Mouse (Mus musculus) kidney, embryonic 14.5 days (tissue): Measurements from ENCODE around the gene Padi4. TPM values are rescaled to one million over a fixed set of nuclear protein-coding genes. Genes with fewer than 3 reads are reported as not detected.
A peak's percentile ranks its signal among the peaks of the same experiment; 100 is the strongest.

Experiments used
- ATAC-seq: fragments of 200-750 bp; cut with Nextera tagmentation; 2 replicates; pipeline ENCODE4 v1.8.0; 2017; ENCODE audit warnings: moderate number of reproducible peaks, mild to moderate bottlenecking, moderate TSS enrichment, moderate library complexity; ENCODE audit not compliant: low FRiP score, low TSS enrichment
- H3K27ac ChIP-seq: fragments of 300-500 bp; sonication (generic); 2 replicates; pipeline ENCODE4 v1.5.1; 2014; ENCODE audit warnings: low read depth, mild to moderate bottlenecking, low read length, moderate library complexity, mixed read lengths
- H3K27me3 ChIP-seq: fragments of 300-500 bp; sonication (generic); 2 replicates; pipeline ENCODE4 v1.6.1; 2014; ENCODE audit warnings: mild to moderate bottlenecking, low read length; ENCODE audit not compliant: control insufficient read depth, insufficient read depth
- H3K36me3 ChIP-seq: fragments of 300-500 bp; sonication (generic); 2 replicates; pipeline ENCODE4 v1.6.1; 2014; ENCODE audit warnings: low read length, mixed read lengths; ENCODE audit not compliant: control insufficient read depth, insufficient read depth
- H3K4me1 ChIP-seq: fragments of 300-500 bp; sonication (generic); 2 replicates; pipeline ENCODE4 v1.6.1; 2014; ENCODE audit warnings: low read length, mixed read lengths; ENCODE audit not compliant: control insufficient read depth, insufficient read depth
- H3K4me2 ChIP-seq: fragments of 300-500 bp; sonication (generic); replicated peaks from 2 replicates; pipeline ENCODE4 v1.6.1; 2014; ENCODE audit warnings: low read depth, mild to moderate bottlenecking, low read length
- H3K4me3 ChIP-seq: fragments of 300-500 bp; sonication (generic); 2 replicates; pipeline ENCODE4 v1.5.1; 2014; ENCODE audit warnings: mild to moderate bottlenecking, low read length
- H3K9ac ChIP-seq: fragments of 300-500 bp; sonication (generic); 2 replicates; pipeline ENCODE4 v1.6.1; 2014; ENCODE audit warnings: low read depth, mild to moderate bottlenecking, low read length, moderate library complexity
- H3K9me3 ChIP-seq: fragments of 300-500 bp; sonication (generic); 2 replicates; pipeline ENCODE4 v1.6.1; 2016; ENCODE audit warnings: low read length; ENCODE audit not compliant: control insufficient read depth
- WGBS: fragments of 180-500 bp; shearing (Covaris S2); extraction: QIAGEN DNeasy Blood & Tissue Kit; methylation state at CpG from one replicate; pipeline ENCODE4 v1.1.7; 2014; 5-methylcytosine and 5-hydroxymethylcytosine counted together
- polyA plus RNA-seq: library from polyadenylated mRNA; unstranded; fragments of >200 nt; fragmentation: Nextera tagmentation; extraction: Ambion mirVana; gene quantifications from 2 replicates; pipeline ENCODE4 v1.2.1, GENCODE M21; 2014

Gene Padi4
- polyA plus RNA-seq, 1 experiment from 2014 or later: 1.3 TPM

- H3K4me1 ChIP-seq: peaks cover 15% of the 10 kb centered on the region; the same call in 1 of the 2 replicates
- no peaks in the 10 kb centered on the region for H3K27me3 ChIP-seq
- H3K4me3 ChIP-seq: no peak overlapping the region
- H3K9ac ChIP-seq: no peak overlapping the region
- no peaks in the 10 kb centered on the region for H3K36me3 ChIP-seq
- ATAC-seq: no peak
- H3K4me2 ChIP-seq: peak overlapping the region; percentile 8; the same call in 1 of the 2 replicates
- WGBS: 22% methylated on average over 10 of the region's 14 CpGs
- H3K27ac ChIP-seq: no peak overlapping the region
- H3K9me3 ChIP-seq: no peaks in the 10 kb centered on the region
Observed at GRCm38 (mm10) chr4:140812609-140813008, 38.6 kb upstream of the Padi4 start.

GRCm38 (mm10) chr4:140812191-140812590, 38.2 kb upstream of the Padi4 start:
- Histone ChIP-seq H3K9me3 (no peaks in the 10 kb centered on the region), H3K27ac (no peak overlapping the region), H3K36me3 (no peaks in the 10 kb centered on the region), H3K9ac (no peak overlapping the region), H3K27me3 (no peaks in the 10 kb centered on the region), H3K4me1 (peaks cover 15% of the 10 kb centered on the region; the same call in 1 of the 2 replicates), H3K4me2 (no peak overlapping the region), H3K4me3 (no peak overlapping the region)
- WGBS: 43% methylated on average over 8 of the region's 8 CpGs
- no peak for ATAC-seq

- H3K4me3 ChIP-seq: no peak within 1 kb of the TSS
- 69% methylated on average over 15 of the region's 16 CpGs for WGBS
- no peak within 1 kb of the TSS for H3K4me2 ChIP-seq
- H3K9me3 ChIP-seq: no peaks in the 10 kb centered on the region
- H3K36me3 ChIP-seq: no peaks in the 10 kb centered on the region
- H3K4me1 ChIP-seq: peaks cover 15% of the 10 kb centered on the region; the same call in 1 of the 2 replicates
- no peak within 1 kb of the TSS for H3K27ac ChIP-seq
- ATAC-seq: no peak
- H3K9ac ChIP-seq: no peak within 1 kb of the TSS
- H3K27me3 ChIP-seq: no peaks in the 10 kb centered on the region
Observed at GRCm38 (mm10) chr4:140810458-140811260, 36.6 kb upstream of the Padi4 start, which contains the start of gene Padi3. TSS of gene Padi3 (minus strand) at chr4:140810648.

- no peak overlapping the region for H3K9ac ChIP-seq
- H3K4me2 ChIP-seq: no peak overlapping the region
- H3K9me3 ChIP-seq: no peaks in the 10 kb centered on the region
- no peaks in the 10 kb centered on the region for H3K27me3 ChIP-seq
- H3K36me3 ChIP-seq: no peaks in the 10 kb centered on the region
- H3K4me3 ChIP-seq: no peak overlapping the region
- no peak for ATAC-seq
- 77% methylated on average over 8 of the region's 8 CpGs for WGBS
- H3K27ac ChIP-seq: no peak overlapping the region
- H3K4me1 ChIP-seq: peaks cover 15% of the 10 kb centered on the region; the same call in 1 of the 2 replicates
Observed at GRCm38 (mm10) chr4:140809118-140809517, 35.1 kb upstream of the Padi4 start.

- Histone ChIP-seq H3K27me3 (no peaks in the 10 kb centered on the region), H3K4me3 (no peak overlapping the region), H3K36me3 (no peaks in the 10 kb centered on the region), H3K9me3 (no peaks in the 10 kb centered on the region), H3K4me2 (no peak overlapping the region), H3K9ac (no peak overlapping the region), H3K4me1 (no peaks in the 10 kb centered on the region), H3K27ac (no peak overlapping the region)
- WGBS: 43% methylated on average over 9 of the region's 9 CpGs
- no peak for ATAC-seq
Observed at GRCm38 (mm10) chr4:140804601-140805000, 30.6 kb upstream of the Padi4 start.

GRCm38 (mm10) chr4:140801364-140801763, 27.3 kb upstream of the Padi4 start:
- no peaks in the 10 kb centered on the region for H3K27me3 ChIP-seq
- no peaks in the 10 kb centered on the region for H3K4me1 ChIP-seq
- H3K4me3 ChIP-seq: no peak overlapping the region
- no peak for ATAC-seq
- 76% methylated on average over 3 of the region's 3 CpGs for WGBS
- no peak overlapping the region for H3K27ac ChIP-seq
- no peaks in the 10 kb centered on the region for H3K36me3 ChIP-seq
- H3K9me3 ChIP-seq: no peaks in the 10 kb centered on the region
- H3K4me2 ChIP-seq: no peak overlapping the region
- no peak overlapping the region for H3K9ac ChIP-seq

- H3K4me1 ChIP-seq: no peaks in the 10 kb centered on the region; the same call in 1 of the 2 replicates
- H3K4me2 ChIP-seq: no peak overlapping the region
- H3K27ac ChIP-seq: no peak overlapping the region
- H3K36me3 ChIP-seq: no peaks in the 10 kb centered on the region
- ATAC-seq: no peak
- H3K4me3 ChIP-seq: no peak overlapping the region
- H3K9ac ChIP-seq: no peak overlapping the region
- 73% methylated on average over 3 of the region's 3 CpGs for WGBS
- no peaks in the 10 kb centered on the region for H3K27me3 ChIP-seq
- no peaks in the 10 kb centered on the region for H3K9me3 ChIP-seq
Observed at GRCm38 (mm10) chr4:140796786-140797185, 22.8 kb upstream of the Padi4 start.

- no peak overlapping the region for H3K4me2 ChIP-seq
- no peak for ATAC-seq
- no peak overlapping the region for H3K27ac ChIP-seq
- H3K4me3 ChIP-seq: no peak overlapping the region
- no peak overlapping the region; the same call in 1 of the 2 replicates for H3K9ac ChIP-seq
- no peaks in the 10 kb centered on the region for H3K9me3 ChIP-seq
- 82% methylated on average over 9 of the region's 9 CpGs for WGBS
- no peaks in the 10 kb centered on the region for H3K36me3 ChIP-seq
- no peaks in the 10 kb centered on the region for H3K27me3 ChIP-seq
- H3K4me1 ChIP-seq: peaks cover 8% of the 10 kb centered on the region
Observed at GRCm38 (mm10) chr4:140794678-140795077, 20.6 kb upstream of the Padi4 start.

GRCm38 (mm10) chr4:140793795-140794194, 19.8 kb upstream of the Padi4 start:
- Histone ChIP-seq H3K9me3 (no peaks in the 10 kb centered on the region), H3K4me1 (peaks cover 10% of the 10 kb centered on the region), H3K27ac (no peak overlapping the region), H3K36me3 (no peaks in the 10 kb centered on the region), H3K27me3 (no peaks in the 10 kb centered on the region), H3K4me3 (no peak overlapping the region), H3K4me2 (no peak overlapping the region), H3K9ac (no peak overlapping the region)
- no peak for ATAC-seq
- WGBS: 67% methylated on average over 9 of the region's 9 CpGs
